Mouse (Mus musculus) lung, adult 2 months (tissue): ENCODE measurements around the gene Ndufb2. TPM values are rescaled to one million over a fixed set of nuclear protein-coding genes. Genes with fewer than 3 reads are reported as not detected.

Source experiments
- DNase-seq: peaks from one replicate; pipeline ENCODE4 v3.0.0; 2022
- H3K4me1 ChIP-seq: fragments of 200-500 bp; 2 replicates; pipeline ENCODE4 v1.6.1; 2011; ENCODE audit warnings: low read length; ENCODE audit not compliant: control insufficient read depth, insufficient read depth
- H3K4me3 ChIP-seq: fragments of 200-500 bp; replicated peaks from 2 replicates; pipeline ENCODE3; 2011; ENCODE audit warnings: low read depth, mild to moderate bottlenecking, control low read depth, low read length; ENCODE audit errors: extremely low read depth
- CTCF ChIP-seq: fragments of 200-500 bp; IDR thresholded peaks from 2 replicates; pipeline ENCODE4 v1.5.1; 2011; ENCODE audit warnings: mild to moderate bottlenecking, low read length, control low read depth; ENCODE audit not compliant: insufficient read depth
- POLR2A ChIP-seq: fragments of 200-500 bp; IDR thresholded peaks from 2 replicates; pipeline ENCODE4 v1.6.1; 2011; ENCODE audit warnings: low read depth, mild to moderate bottlenecking, control low read depth, low read length, borderline replicate concordance; ENCODE audit errors: extremely low read depth
- WGBS: fragments of 180-500 bp; shearing (Covaris S2); methylation state at CpG from one replicate; pipeline ENCODE4 v1.1.7; 2018; 5-methylcytosine and 5-hydroxymethylcytosine counted together
- polyA plus RNA-seq: library from polyadenylated mRNA; depleted of rRNA; stranded (reverse); fragments of >200 nt; gene quantifications from 2 replicates; pipeline ENCODE4 v1.2.3, GENCODE M21; 2012; rRNA removed

The Ndufb2 gene
- polyA plus RNA-seq, 1 experiment, result 162 TPM

DNA sequence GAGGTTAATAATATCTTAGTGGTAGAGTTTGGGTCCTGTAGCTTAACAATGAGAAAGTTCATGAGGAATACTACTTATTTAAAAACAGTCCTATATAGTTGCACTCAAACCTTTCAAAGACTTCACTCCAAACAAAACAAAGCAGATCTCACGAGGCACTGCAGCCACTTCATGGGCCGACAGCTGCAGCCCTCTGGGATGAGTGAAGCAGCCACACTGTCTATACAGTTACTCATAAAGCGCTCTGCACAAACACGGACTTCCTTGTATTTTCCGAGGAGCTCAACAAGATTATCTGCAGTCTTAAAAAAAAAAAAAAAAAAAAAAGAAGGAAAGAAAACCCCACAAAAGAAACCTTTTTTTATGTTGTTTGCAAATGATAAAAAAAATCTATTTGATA lies 15.0 kb downstream of the Ndufb2 start:
- Histone ChIP-seq H3K4me1 (no peaks in the 10 kb centered on the region), H3K4me3 (no peak overlapping the region)
- 47% methylated on average over 5 of the region's 5 CpGs for WGBS
- no peak for TF ChIP-seq POLR2A
- TF ChIP-seq CTCF, result no peak
- DNase-seq, result no peak

DNA sequence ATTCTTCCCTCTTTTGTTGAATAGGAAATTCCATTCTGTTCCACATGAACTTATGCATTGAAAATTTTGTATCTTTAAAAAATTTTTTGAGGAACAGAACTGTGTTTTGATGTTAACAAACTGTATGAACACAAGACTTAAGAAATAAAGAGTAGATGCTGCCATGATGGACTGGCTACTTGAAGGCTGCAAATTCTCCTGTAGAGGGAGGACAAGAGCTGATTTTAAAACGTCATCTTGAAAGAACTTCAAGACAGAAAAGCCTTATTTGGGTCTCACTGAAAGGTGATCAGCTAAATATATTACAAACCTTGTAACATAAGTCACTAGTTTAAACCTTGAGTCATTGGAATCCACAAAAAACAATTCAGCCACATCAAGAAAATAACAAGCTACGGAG lies 17.8 kb downstream of the Ndufb2 start:
- 63% methylated on average over 2 of the region's 2 CpGs for WGBS
- Histone ChIP-seq H3K4me3 (no peak overlapping the region), H3K4me1 (no peaks in the 10 kb centered on the region)
- TF ChIP-seq POLR2A (no peak), CTCF (no peak)
- DNase-seq, result no peak

DNA sequence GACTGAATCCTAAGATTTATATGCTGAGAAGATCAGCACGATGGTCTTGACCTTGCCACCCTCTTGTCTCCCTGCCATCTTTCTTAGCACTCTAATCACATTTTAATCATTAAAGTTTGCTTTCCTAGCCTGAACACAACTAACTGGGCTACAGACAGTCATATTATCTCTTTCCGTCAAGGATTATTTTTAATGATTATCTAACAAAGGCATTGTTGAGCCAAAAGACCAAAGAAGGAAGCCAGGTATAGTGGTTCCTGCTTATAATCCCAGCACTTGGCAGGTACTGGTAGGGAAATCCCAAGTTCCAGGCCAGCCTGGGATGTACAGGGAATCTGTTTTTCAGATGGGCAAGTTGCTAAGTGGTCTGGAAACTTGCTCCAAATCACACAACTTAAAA lies 18.9 kb downstream of the Ndufb2 start:
- DNase-seq, result no peak
- no peak for TF ChIP-seq CTCF
- TF ChIP-seq POLR2A, result no peak
- H3K4me3 ChIP-seq, result no peak overlapping the region
- H3K4me1 ChIP-seq, result no peaks in the 10 kb centered on the region
- 83% methylated on average over 2 of the region's 2 CpGs for WGBS

Other genes with a start within 250 kb of the Ndufb2 start
- 13.7 and 21.1 TPM in 2 replicates for gene Slc37a3, start 214.9 kb upstream of the Ndufb2 start, polyA plus RNA-seq
- gene Rab19, start 211.4 kb upstream of the Ndufb2 start, polyA plus RNA-seq, result 3.6 and 5.2 TPM in 2 replicates
- 35.8 TPM in 2 replicates for gene Mkrn1, start 172.1 kb upstream of the Ndufb2 start, polyA plus RNA-seq
- 21.3 and 22.9 TPM in 2 replicates for gene Dennd2a, start 34.7 kb upstream of the Ndufb2 start, polyA plus RNA-seq
- gene Adck2, start 18.7 kb upstream of the Ndufb2 start, polyA plus RNA-seq, result 10.9 and 11.5 TPM in 2 replicates
- 0.66 TPM in 1 of 2 replicates, not detected in the other for gene Gm42420, start 6.8 kb upstream of the Ndufb2 start, polyA plus RNA-seq
- gene Braf, start 132.9 kb downstream of the Ndufb2 start, polyA plus RNA-seq, result 7.7 and 14.6 TPM in 2 replicates
- 34.2 and 73.7 TPM in 2 replicates for gene Mrps33, start 218.4 kb downstream of the Ndufb2 start, polyA plus RNA-seq